Mouse (Mus musculus) myocyte (in vitro differentiated cells): ENCODE measurements around the gene Surf2.

Experiments
- MYOD1 ChIP-seq, 3 experiments: IDR thresholded peaks; one replicate each; pipeline ENCODE4 v1.6.1; 2011; ENCODE audit warnings: control low read depth in 2 of 3, low read depth in 2 of 3, mild to moderate bottlenecking in 2 of 3, moderate library complexity in 1 of 3; ENCODE audit not compliant: insufficient read length in 2 of 3, control insufficient read depth in 1 of 3
- POLR2A ChIP-seq: IDR thresholded peaks from one replicate; pipeline ENCODE4 v1.6.1; 2011; ENCODE audit warnings: low read depth, mild to moderate bottlenecking, control low read depth, moderate library complexity; ENCODE audit not compliant: insufficient read length
- TCF12 ChIP-seq: IDR thresholded peaks from one replicate; pipeline ENCODE4 v1.6.1; 2011; ENCODE audit warnings: mild to moderate bottlenecking, control low read depth; ENCODE audit not compliant: poor library complexity, insufficient read depth, severe bottlenecking
- USF1 ChIP-seq: IDR thresholded peaks from one replicate; pipeline ENCODE4 v1.6.1; 2011; ENCODE audit warnings: low read depth, mild to moderate bottlenecking, control low read depth, moderate library complexity

GRCm38 (mm10) chr2:26915927-26916728, at the start of gene Surf2, which contains the start of gene Surf1:
- TF ChIP-seq POLR2A: peak; percentile 94
- no peak for TF ChIP-seq MYOD1 (IDR thresholded peaks at IDR 0.05; ENCODE audit: control insufficient read depth in 1 of 3, insufficient read length in 2 of 3, low read depth in 2 of 3)
- no peak for TF ChIP-seq TCF12
- peak; percentile 90 for TF ChIP-seq USF1
